Mouse (Mus musculus) ES-E14 (cell line): ENCODE measurements around the gene Add3.

Experiments
- CHD2 ChIP-seq: IDR thresholded peaks from 2 replicates; pipeline ENCODE4 v1.6.1; 2014; ENCODE audit warnings: mild to moderate bottlenecking, low read depth, low read length, inconsistent platforms
- HCFC1 ChIP-seq: IDR thresholded peaks from 2 replicates; pipeline ENCODE4 v1.6.1; 2012; ENCODE audit warnings: low read length, inconsistent platforms, borderline replicate concordance; ENCODE audit not compliant: insufficient read depth
- MAFK ChIP-seq: IDR thresholded peaks from 2 replicates; pipeline ENCODE4 v1.6.1; 2014; ENCODE audit warnings: mild to moderate bottlenecking, low read depth, low read length, inconsistent platforms; ENCODE audit not compliant: insufficient read depth
- ZC3H11A ChIP-seq: IDR thresholded peaks from 2 replicates; pipeline ENCODE4 v1.6.1; 2012; ENCODE audit warnings: low read depth, mild to moderate bottlenecking, inconsistent platforms, low read length, borderline replicate concordance
- ZNF384 ChIP-seq: IDR thresholded peaks from 2 replicates; pipeline ENCODE4 v1.6.1; 2012; ENCODE audit warnings: low read depth, low read length, inconsistent platforms

- TF ChIP-seq ZC3H11A (no peak), MAFK (no peak), ZNF384 (no peak), HCFC1 (no peak), CHD2 (no peak)
Measured at GRCm38 (mm10) chr19:53264821-53265727, 124.8 kb downstream of the Add3 start.
